12 mouse cellular contexts compared by ENCODE assay signal in the genomic region with DNA sequence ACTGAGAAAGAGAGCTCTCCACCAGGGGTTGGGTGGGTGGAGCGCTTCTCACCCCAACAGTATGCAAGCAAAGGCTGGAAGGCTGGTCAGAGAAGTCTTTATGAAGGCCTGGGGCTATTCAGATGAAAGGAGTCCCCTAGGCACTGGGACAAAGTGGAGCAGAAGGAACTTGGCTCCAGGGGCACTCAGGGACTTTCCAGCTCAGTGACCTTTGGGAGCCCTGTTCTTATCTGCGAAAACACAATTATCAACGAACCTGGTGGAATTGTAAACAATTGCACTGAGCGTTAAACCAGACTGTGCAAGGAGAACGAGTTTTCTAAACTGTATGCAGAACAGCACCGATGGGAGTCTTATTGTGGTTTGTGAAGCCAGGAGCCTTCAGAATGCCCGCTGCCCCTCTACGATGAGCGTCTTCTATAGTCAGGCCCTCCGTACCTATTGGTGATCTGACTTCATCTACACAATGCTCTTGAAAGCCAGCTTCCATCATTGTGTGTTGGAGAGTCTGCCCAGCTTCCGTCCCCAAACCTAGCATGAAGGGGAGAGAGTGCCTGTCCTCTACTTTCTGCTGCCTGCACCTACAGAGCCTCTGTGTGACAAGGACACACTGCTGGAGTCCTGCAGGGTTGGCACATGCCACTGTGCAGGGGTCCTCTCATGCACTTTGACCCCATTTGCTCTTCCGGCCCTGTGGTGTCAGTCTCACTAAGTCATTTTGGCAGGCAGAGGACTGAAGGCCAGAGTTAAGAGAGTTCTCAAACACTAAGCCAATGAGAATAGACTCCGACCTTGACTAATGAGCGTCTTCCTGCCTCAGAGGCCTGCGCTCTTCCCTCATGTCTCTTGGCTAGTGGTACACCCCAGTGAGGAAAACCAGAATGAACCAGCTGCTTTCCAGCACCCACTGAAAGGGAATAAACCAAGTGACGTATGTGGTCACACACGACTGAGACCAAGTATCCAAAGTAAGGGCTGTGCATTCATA.
DNase-seq lines count a peak whose midpoint lies in the region; ATAC-seq and TF ChIP-seq lines count a peak whose summit lies in the region.
"Had no signal": no experiment of that assay in that cellular context is flagged by ENCODE, and none has a peak within 500 bp of the region (broad histone marks: within the 10 kb centered on the region; RNA-seq: fewer than 3 reads in every experiment).

No protein-coding gene starts in this region.

- 54% methylated on average over 17 of the region's 17 CpGs for WGBS in intestine, embryonic 14.5 days
- WGBS in intestine, postnatal 0 days = 54% methylated on average over 17 of the region's 17 CpGs
- 66% methylated on average over 17 of the region's 17 CpGs for WGBS in thymus, adult 2 months
- WGBS in liver, embryonic 12.5 days (ENCODE audit: insufficient replicate concordance) = 60% methylated on average over 17 of the region's 17 CpGs

- DNase-seq in intestine, embryonic 14.5 days (ENCODE audit: low spot score) = peak; percentile 48
- DNase-seq in thymus, adult 2 months = no peak
- no peak for DNase-seq in thymus, postnatal 14 days
- peak; percentile 36 for DNase-seq in yolk sac, embryonic 10.5 days (ENCODE audit: low spot score)
- DNase-seq in cerebellum, postnatal 10 days = no peak
- DNase-seq: adrenal gland, postnatal 14 days; gastrocnemius, postnatal 10 days had no signal

- H3K4me3 ChIP-seq in intestine, embryonic 14.5 days (ENCODE audit: low read depth, low read length) = no peak overlapping the region
- no peak overlapping the region for H3K4me3 ChIP-seq in intestine, postnatal 0 days (ENCODE audit: low read depth, low read length)
- no peak overlapping the region for H3K4me3 ChIP-seq in thymus, adult 2 months (ENCODE audit: control insufficient read depth, insufficient read depth, low read length)
- no peak overlapping the region for H3K4me3 ChIP-seq in liver, embryonic 12.5 days
- H3K4me3 ChIP-seq: heart, embryonic 15.5 days had no signal

- H3K4me1 ChIP-seq in intestine, embryonic 14.5 days (replicated peaks; ENCODE audit: control insufficient read depth, insufficient read depth, low read length) = peaks cover 14% of the 10 kb centered on the region
- H3K4me1 ChIP-seq in intestine, postnatal 0 days (replicated peaks; ENCODE audit: control insufficient read depth, insufficient read depth, low read length) = no peaks in the 10 kb centered on the region
- peaks cover 64% of the 10 kb centered on the region for H3K4me1 ChIP-seq in thymus, adult 2 months (replicated peaks; ENCODE audit: control insufficient read depth, insufficient read depth, low read length)
- peaks cover 63% of the 10 kb centered on the region for H3K4me1 ChIP-seq in liver, embryonic 12.5 days

- no peaks in the 10 kb centered on the region for H3K9me3 ChIP-seq in intestine, embryonic 14.5 days (ENCODE audit: control insufficient read depth, low read length)
- no peaks in the 10 kb centered on the region for H3K9me3 ChIP-seq in intestine, postnatal 0 days (ENCODE audit: control insufficient read depth)
- H3K9me3 ChIP-seq in liver, embryonic 12.5 days (replicated peaks) = no peaks in the 10 kb centered on the region
- H3K9me3 ChIP-seq: heart, embryonic 15.5 days had no signal

- no peak overlapping the region for H3K4me2 ChIP-seq in intestine, embryonic 14.5 days (ENCODE audit: low read length)
- no peak overlapping the region for H3K4me2 ChIP-seq in intestine, postnatal 0 days (replicated peaks; ENCODE audit: low read depth)
- H3K4me2 ChIP-seq in liver, embryonic 12.5 days = no peak overlapping the region
- H3K4me2 ChIP-seq: heart, embryonic 15.5 days had no signal

- ATAC-seq in intestine, embryonic 14.5 days (replicated peaks; ENCODE audit: low FRiP score, low TSS enrichment, low read depth) = no peak
- ATAC-seq in intestine, postnatal 0 days = no peak
- peak; percentile 22; the same call in 1 of the 2 replicates for ATAC-seq in liver, embryonic 12.5 days
- ATAC-seq in erythroid progenitor cell, adult 5-6 weeks (replicated peaks; ENCODE audit: low FRiP score, poor library complexity, severe bottlenecking) = no peak
- ATAC-seq: hindbrain, postnatal 0 days had no signal

- H3K27me3 ChIP-seq in intestine, embryonic 14.5 days (replicated peaks; ENCODE audit: control insufficient read depth, insufficient read depth, low read length) = peaks cover 18% of the 10 kb centered on the region; the same call in 1 of the 2 replicates
- H3K27me3 ChIP-seq in intestine, postnatal 0 days (replicated peaks; ENCODE audit: control insufficient read depth, insufficient read depth, low read length) = 0 out of 2 replicates have a peak, but pooled peaks cover 6% of the 10 kb centered on the region
- no peaks in the 10 kb centered on the region for H3K27me3 ChIP-seq in thymus, adult 2 months (ENCODE audit: control insufficient read depth, insufficient read depth, low read length)
- peaks cover 26% of the 10 kb centered on the region for H3K27me3 ChIP-seq in liver, embryonic 12.5 days (replicated peaks)

- no peak overlapping the region for H3K27ac ChIP-seq in intestine, embryonic 14.5 days (ENCODE audit: low read depth)
- H3K27ac ChIP-seq in intestine, postnatal 0 days (ENCODE audit: low read depth, low read length) = no peak overlapping the region
- H3K27ac ChIP-seq in thymus, adult 2 months (ENCODE audit: control insufficient read depth, insufficient read depth, low read length) = peak overlapping the region; percentile 85
- H3K27ac ChIP-seq in liver, embryonic 12.5 days = peak overlapping the region; percentile 43
- H3K27ac ChIP-seq: heart, embryonic 15.5 days; hindbrain, postnatal 0 days had no signal

- H3K36me3 ChIP-seq in intestine, embryonic 14.5 days (ENCODE audit: control insufficient read depth, insufficient read depth, low read length) = no peaks in the 10 kb centered on the region
- no peaks in the 10 kb centered on the region for H3K36me3 ChIP-seq in intestine, postnatal 0 days (ENCODE audit: control insufficient read depth, insufficient read depth)
- H3K36me3 ChIP-seq in thymus, adult 2 months (ENCODE audit: control insufficient read depth, insufficient read depth, low read length) = no peaks in the 10 kb centered on the region
- no peaks in the 10 kb centered on the region for H3K36me3 ChIP-seq in liver, embryonic 12.5 days
- H3K36me3 ChIP-seq: heart, embryonic 15.5 days had no signal

- no peak for TF ChIP-seq POLR2A in thymus, adult 2 months (IDR thresholded peaks at IDR 0.05; ENCODE audit: control insufficient read depth, extremely low read depth, insufficient read depth, low read length, poor library complexity)

- no peak for TF ChIP-seq CTCF in intestine, postnatal 0 days (IDR thresholded peaks at IDR 0.05; ENCODE audit: low read depth)
- no peak for TF ChIP-seq CTCF in thymus, adult 2 months (IDR thresholded peaks at IDR 0.05; ENCODE audit: borderline replicate concordance, control insufficient read depth, extremely low read depth, insufficient read depth, low read length, poor library complexity)

- no peak overlapping the region for H3K9ac ChIP-seq in intestine, embryonic 14.5 days (ENCODE audit: low read length)
- no peak overlapping the region for H3K9ac ChIP-seq in intestine, postnatal 0 days (ENCODE audit: low read depth, low read length)
- H3K9ac ChIP-seq in liver, embryonic 12.5 days = no peak overlapping the region
- H3K9ac ChIP-seq: heart, embryonic 15.5 days had no signal

Comparison
In these comparisons a context has a peak if more than half of its experiments do, and no peak if none do; other contexts are left out.
1. DNase-seq: peak in intestine, embryonic 14.5 days (single experiment) and yolk sac, embryonic 10.5 days (single experiment); none in thymus, adult 2 months (single experiment), thymus, postnatal 14 days (single experiment) and cerebellum, postnatal 10 days (0 of 2).
2. H3K27ac ChIP-seq: peak in thymus, adult 2 months (single experiment) and liver, embryonic 12.5 days (single experiment); none in intestine, embryonic 14.5 days (single experiment) and intestine, postnatal 0 days (single experiment).